Mouse (Mus musculus): Measurements from ENCODE around the gene Lrrc47. TPM values are rescaled to one million over a fixed set of nuclear protein-coding genes. Genes with fewer than 3 reads are reported as not detected.

Gene Lrrc47
- polyA plus RNA-seq, 1 experiment from 2014 or later = 14.7 TPM

DNA sequence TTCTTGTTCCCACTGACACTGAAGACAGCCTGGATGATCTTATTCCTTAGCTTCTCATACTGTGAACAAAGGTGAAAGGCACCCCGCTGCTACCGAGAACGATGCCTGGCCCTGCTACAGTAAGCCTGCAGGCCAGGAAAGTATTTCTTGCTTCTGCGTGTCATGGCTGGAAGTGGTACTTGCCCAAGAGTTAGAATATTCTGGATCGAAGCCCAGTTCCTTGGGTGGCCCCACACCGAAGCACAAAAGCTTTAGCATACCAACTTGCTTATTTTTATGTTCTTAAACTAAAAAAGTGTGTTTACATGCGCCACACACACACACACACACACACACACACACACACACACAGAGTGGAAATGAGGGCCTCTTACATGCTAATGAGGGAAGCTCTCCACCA is 16.5 kb downstream of the Lrrc47 start:
- ATAC-seq (replicated peaks; ENCODE audit: extremely low read depth, insufficient read depth, low FRiP score) = no peak

DNA sequence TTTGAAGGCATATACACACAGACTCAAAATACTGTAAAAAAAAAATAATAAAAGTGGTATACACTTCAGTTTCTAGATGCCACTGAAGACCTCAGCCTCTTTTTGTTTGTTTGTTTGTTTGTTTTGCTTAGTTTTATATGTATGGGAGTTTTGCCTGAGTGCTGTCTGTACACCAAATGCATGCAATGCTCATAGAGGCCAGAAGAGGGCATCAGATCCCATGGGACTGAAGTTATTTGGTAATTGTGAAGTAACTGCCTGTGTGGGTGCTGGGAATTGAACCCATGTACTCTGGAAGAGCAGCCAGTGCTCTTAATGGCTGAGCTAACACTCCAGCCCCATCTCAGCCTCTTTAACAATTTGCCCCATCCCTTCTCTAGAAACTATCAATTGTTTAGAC is 17.1 kb downstream of the Lrrc47 start:
- Histone ChIP-seq H3K4me1 (ENCODE audit: control insufficient read depth, insufficient read depth, low read length) (peaks cover 20% of the 10 kb centered on the region), H3K4me3 (ENCODE audit: low read length) (no peak overlapping the region), H3K27me3 (ENCODE audit: control insufficient read depth, insufficient read depth, low read length) (peaks cover 2% of the 10 kb centered on the region; the same call in 1 of the 2 replicates), H3K36me3 (ENCODE audit: control insufficient read depth, insufficient read depth) (no peaks in the 10 kb centered on the region), H3K4me2 (ENCODE audit: low read depth, low read length) (no peak overlapping the region), H3K9ac (ENCODE audit: low read length) (no peak overlapping the region), H3K27ac (ENCODE audit: low read length) (no peak overlapping the region), H3K9me3 (replicated peaks; ENCODE audit: control insufficient read depth, low read length) (no peaks in the 10 kb centered on the region)
- no peak for ATAC-seq (replicated peaks; ENCODE audit: extremely low read depth, insufficient read depth, low FRiP score)

More for the DNA sequence above, 16.5 kb downstream of the Lrrc47 start:
- Histone ChIP-seq H3K9me3 (replicated peaks; ENCODE audit: control insufficient read depth, low read length) (no peaks in the 10 kb centered on the region), H3K4me2 (ENCODE audit: low read depth, low read length) (no peak overlapping the region), H3K4me3 (ENCODE audit: low read length) (no peak overlapping the region), H3K27me3 (ENCODE audit: control insufficient read depth, insufficient read depth, low read length) (peaks cover 2% of the 10 kb centered on the region; the same call in 1 of the 2 replicates), H3K36me3 (ENCODE audit: control insufficient read depth, insufficient read depth) (no peaks in the 10 kb centered on the region), H3K9ac (ENCODE audit: low read length) (no peak overlapping the region), H3K27ac (ENCODE audit: low read length) (no peak overlapping the region), H3K4me1 (ENCODE audit: control insufficient read depth, insufficient read depth, low read length) (peaks cover 25% of the 10 kb centered on the region)
- 68% methylated on average over 7 of the region's 7 CpGs for WGBS

DNA sequence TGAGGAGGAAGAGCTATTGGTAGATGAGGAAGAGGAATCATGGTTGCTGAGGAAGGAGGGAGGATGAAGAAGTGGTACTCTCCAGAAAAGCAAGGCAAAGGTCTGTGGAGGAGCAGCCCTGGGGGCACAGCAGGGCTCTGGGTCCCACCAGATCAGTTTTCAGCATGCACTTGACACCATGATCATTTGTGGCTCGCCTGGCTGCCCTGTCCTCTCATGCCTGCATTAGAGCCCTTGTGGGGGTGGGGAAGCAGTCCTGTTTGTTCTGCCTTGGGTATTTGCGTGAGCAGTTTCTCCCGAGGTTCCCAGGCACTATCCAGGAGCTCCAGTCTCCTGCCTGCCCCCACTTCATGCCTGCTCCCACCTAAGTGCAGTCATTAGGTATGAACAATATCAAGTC is 25.6 kb downstream of the Lrrc47 start:
- Histone ChIP-seq H3K27me3 (ENCODE audit: control insufficient read depth, insufficient read depth, low read length) (peaks cover 3% of the 10 kb centered on the region; the same call in 1 of the 2 replicates), H3K4me3 (ENCODE audit: low read length) (no peak overlapping the region), H3K4me2 (ENCODE audit: low read depth, low read length) (no peak overlapping the region), H3K9ac (ENCODE audit: low read length) (no peak overlapping the region), H3K9me3 (replicated peaks; ENCODE audit: control insufficient read depth, low read length) (no peaks in the 10 kb centered on the region), H3K27ac (ENCODE audit: low read length) (no peak overlapping the region), H3K36me3 (ENCODE audit: control insufficient read depth, insufficient read depth) (no peaks in the 10 kb centered on the region), H3K4me1 (ENCODE audit: control insufficient read depth, insufficient read depth, low read length) (no peaks in the 10 kb centered on the region)
- no peak for ATAC-seq (replicated peaks; ENCODE audit: extremely low read depth, insufficient read depth, low FRiP score)
- 51% methylated on average over 3 of the region's 3 CpGs for WGBS

DNA sequence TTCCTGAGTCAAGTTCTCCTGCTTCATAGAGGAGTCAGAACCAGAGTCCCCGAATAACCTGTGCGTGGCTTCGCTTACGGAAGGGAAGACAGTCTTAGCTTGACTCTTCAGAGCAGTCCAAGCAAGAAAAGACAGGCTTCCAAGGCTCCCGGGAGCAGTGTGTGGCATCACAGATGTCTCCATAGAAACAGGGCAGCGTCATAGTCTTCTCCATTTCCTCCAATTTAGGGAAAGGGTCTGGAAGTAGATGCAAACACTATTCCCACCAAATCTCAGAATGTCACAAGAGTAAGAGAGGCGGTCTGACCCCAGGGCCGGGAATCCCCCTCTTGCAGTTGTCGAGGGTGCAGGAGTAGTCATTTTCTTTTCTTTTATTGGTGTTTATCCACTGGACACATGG is 31.0 kb downstream of the Lrrc47 start, which contains the start of gene Ccdc27:
Ccdc27 (minus strand) TSS at position 101 of the 400 bp plus-strand sequence.
- H3K36me3 ChIP-seq (ENCODE audit: control insufficient read depth, insufficient read depth) = no peaks in the 10 kb centered on the region
- no peak within 1 kb of the TSS for H3K4me3 ChIP-seq (ENCODE audit: low read length)
- no peak within 1 kb of the TSS for H3K27ac ChIP-seq (ENCODE audit: low read length)
- no peaks in the 10 kb centered on the region for H3K4me1 ChIP-seq (ENCODE audit: control insufficient read depth, insufficient read depth, low read length)
- H3K4me2 ChIP-seq (ENCODE audit: low read depth, low read length) = no peak within 1 kb of the TSS
- 79% methylated on average over 9 of the region's 9 CpGs for WGBS
- no peaks in the 10 kb centered on the region for H3K9me3 ChIP-seq (replicated peaks; ENCODE audit: control insufficient read depth, low read length)
- no peaks in the 10 kb centered on the region for H3K27me3 ChIP-seq (ENCODE audit: control insufficient read depth, insufficient read depth, low read length)
- ATAC-seq (replicated peaks; ENCODE audit: extremely low read depth, insufficient read depth, low FRiP score) = no peak
- H3K9ac ChIP-seq (ENCODE audit: low read length) = no peak within 1 kb of the TSS

DNA sequence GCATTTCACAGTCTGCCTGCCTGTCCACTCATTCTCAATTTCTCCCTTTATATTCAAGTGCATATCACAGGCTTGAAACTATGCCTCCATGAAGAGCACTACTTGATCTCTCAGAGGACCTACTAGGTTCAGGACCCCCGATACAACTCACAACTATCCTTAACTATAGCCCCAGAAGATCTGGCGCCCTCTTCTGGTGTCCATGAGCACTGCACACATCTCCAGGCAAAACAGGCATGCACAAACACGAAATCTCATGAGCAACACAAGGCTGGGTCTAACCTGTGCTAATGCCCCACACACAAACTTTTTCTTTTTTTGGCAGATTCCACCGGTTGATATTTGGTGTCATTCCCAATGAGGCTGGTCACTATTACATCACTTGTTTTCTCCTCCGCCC is 34.3 kb downstream of the Lrrc47 start:
- H3K27me3 ChIP-seq (ENCODE audit: control insufficient read depth, insufficient read depth, low read length) = no peaks in the 10 kb centered on the region
- H3K4me3 ChIP-seq (ENCODE audit: low read length) = no peak overlapping the region
- no peak overlapping the region for H3K4me2 ChIP-seq (ENCODE audit: low read depth, low read length)
- H3K9ac ChIP-seq (ENCODE audit: low read length) = no peak overlapping the region
- no peaks in the 10 kb centered on the region for H3K4me1 ChIP-seq (ENCODE audit: control insufficient read depth, insufficient read depth, low read length)
- no peak for ATAC-seq (replicated peaks; ENCODE audit: extremely low read depth, insufficient read depth, low FRiP score)
- H3K27ac ChIP-seq (ENCODE audit: low read length) = no peak overlapping the region
- no peaks in the 10 kb centered on the region for H3K9me3 ChIP-seq (replicated peaks; ENCODE audit: control insufficient read depth, low read length)
- WGBS = 62% methylated on average over 5 of the region's 5 CpGs
- H3K36me3 ChIP-seq (ENCODE audit: control insufficient read depth, insufficient read depth) = no peaks in the 10 kb centered on the region

DNA sequence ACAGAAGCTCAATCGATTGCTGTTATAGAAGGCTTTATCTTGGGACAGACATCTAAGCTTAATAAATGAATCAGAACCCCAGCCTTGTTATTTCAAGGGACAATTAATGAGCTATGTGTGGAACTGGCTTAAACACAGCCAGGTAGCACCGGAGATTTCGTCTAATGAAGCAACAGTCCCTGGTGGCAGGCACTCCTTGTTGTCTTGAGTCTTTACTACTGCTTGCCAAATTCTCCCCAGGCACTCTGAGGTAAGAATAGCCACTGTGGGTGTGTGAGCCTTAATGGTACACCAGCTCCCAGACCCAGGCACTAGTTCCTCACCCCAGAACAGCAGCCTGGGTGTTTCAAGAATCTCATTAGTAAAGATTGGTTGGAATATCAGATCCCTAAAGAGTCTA is 39.9 kb downstream of the Lrrc47 start:
- WGBS = 85% methylated on average over 3 of the region's 3 CpGs
- ATAC-seq (replicated peaks; ENCODE audit: extremely low read depth, insufficient read depth, low FRiP score) = no peak

DNA sequence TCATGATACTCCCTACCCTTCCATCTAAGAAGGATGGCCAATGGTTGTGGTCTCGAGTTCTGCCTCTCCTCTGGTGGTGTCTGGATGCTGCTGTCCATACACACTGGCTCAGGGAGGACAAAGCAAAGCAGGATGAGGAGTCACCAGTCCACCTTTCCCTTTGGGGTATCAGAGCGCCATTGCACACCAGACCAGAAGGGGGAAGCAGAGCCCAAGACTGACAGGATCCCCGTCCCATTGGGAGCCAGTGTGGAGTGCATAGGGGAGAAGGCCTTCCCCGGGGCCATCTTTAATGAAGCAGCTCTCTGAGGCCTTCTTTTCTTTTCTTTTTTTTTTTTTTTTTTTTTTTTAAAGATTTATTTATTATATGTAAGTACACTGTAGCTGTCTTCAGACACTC is 41.5 kb downstream of the Lrrc47 start:
- Histone ChIP-seq H3K36me3 (ENCODE audit: control insufficient read depth, insufficient read depth) (no peaks in the 10 kb centered on the region), H3K9me3 (replicated peaks; ENCODE audit: control insufficient read depth, low read length) (no peaks in the 10 kb centered on the region), H3K9ac (ENCODE audit: low read length) (no peak overlapping the region), H3K4me1 (ENCODE audit: control insufficient read depth, insufficient read depth, low read length) (no peaks in the 10 kb centered on the region), H3K27me3 (ENCODE audit: control insufficient read depth, insufficient read depth, low read length) (no peaks in the 10 kb centered on the region; the same call in 1 of the 2 replicates), H3K4me3 (ENCODE audit: low read length) (no peak overlapping the region), H3K4me2 (ENCODE audit: low read depth, low read length) (no peak overlapping the region), H3K27ac (ENCODE audit: low read length) (no peak overlapping the region)
- 55% methylated on average over 4 of the region's 4 CpGs for WGBS
- ATAC-seq (replicated peaks; ENCODE audit: extremely low read depth, insufficient read depth, low FRiP score) = no peak

More for the DNA sequence above, 39.9 kb downstream of the Lrrc47 start:
- H3K9ac ChIP-seq (ENCODE audit: low read length) = no peak overlapping the region
- no peaks in the 10 kb centered on the region for H3K4me1 ChIP-seq (ENCODE audit: control insufficient read depth, insufficient read depth, low read length)
- H3K36me3 ChIP-seq (ENCODE audit: control insufficient read depth, insufficient read depth) = no peaks in the 10 kb centered on the region
- no peaks in the 10 kb centered on the region; the same call in 1 of the 2 replicates for H3K27me3 ChIP-seq (ENCODE audit: control insufficient read depth, insufficient read depth, low read length)
- no peak overlapping the region for H3K4me3 ChIP-seq (ENCODE audit: low read length)
- no peak overlapping the region for H3K27ac ChIP-seq (ENCODE audit: low read length)
- H3K9me3 ChIP-seq (replicated peaks; ENCODE audit: control insufficient read depth, low read length) = no peaks in the 10 kb centered on the region
- no peak overlapping the region for H3K4me2 ChIP-seq (ENCODE audit: low read depth, low read length)

DNA sequence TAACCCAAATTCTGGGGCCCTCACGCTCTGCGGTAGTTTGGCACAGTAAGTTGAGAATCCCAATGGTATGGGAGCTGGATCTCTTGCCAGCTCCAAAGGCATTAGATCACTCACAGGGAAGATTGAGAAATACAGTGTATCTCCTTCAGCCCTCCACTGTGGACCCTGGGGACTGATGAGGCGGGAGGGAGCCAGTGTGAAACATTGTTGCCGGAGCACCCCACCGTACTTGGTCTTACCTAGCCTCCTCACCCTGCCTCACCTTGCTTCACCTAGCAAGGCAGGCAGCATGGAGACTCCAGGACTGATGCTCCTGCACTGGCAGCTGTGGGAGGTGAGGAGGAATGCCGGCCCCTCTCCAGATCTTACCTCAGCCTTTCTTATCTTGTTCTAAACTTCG is 44.0 kb downstream of the Lrrc47 start:
- H3K9ac ChIP-seq (ENCODE audit: low read length) = no peak overlapping the region
- no peaks in the 10 kb centered on the region for H3K36me3 ChIP-seq (ENCODE audit: control insufficient read depth, insufficient read depth)
- no peak for ATAC-seq (replicated peaks; ENCODE audit: extremely low read depth, insufficient read depth, low FRiP score)
- no peak overlapping the region for H3K4me3 ChIP-seq (ENCODE audit: low read length)
- H3K4me2 ChIP-seq (ENCODE audit: low read depth, low read length) = no peak overlapping the region
- no peak overlapping the region for H3K27ac ChIP-seq (ENCODE audit: low read length)
- no peaks in the 10 kb centered on the region; the same call in 1 of the 2 replicates for H3K27me3 ChIP-seq (ENCODE audit: control insufficient read depth, insufficient read depth, low read length)
- H3K4me1 ChIP-seq (ENCODE audit: control insufficient read depth, insufficient read depth, low read length) = no peaks in the 10 kb centered on the region
- no peaks in the 10 kb centered on the region for H3K9me3 ChIP-seq (replicated peaks; ENCODE audit: control insufficient read depth, low read length)
- WGBS = 65% methylated on average over 7 of the region's 7 CpGs

DNA sequence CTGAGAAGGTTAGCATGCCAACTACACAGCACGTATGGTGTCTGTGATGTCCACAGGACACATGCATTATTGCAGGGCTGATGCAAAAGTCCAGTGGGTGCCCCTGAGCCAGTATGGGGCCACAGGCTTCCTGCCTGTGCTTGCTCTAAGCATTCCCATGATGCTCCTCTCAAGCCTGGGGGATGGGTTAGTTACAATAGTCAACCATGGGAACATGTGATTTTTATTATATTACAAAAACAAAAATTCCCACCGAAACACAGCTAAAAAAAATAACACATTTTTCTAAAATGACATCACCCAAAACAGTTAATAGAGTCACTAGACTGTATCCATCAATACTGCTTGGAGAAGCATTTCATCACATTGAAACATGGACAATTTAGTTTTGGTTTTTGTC is 44.5 kb downstream of the Lrrc47 start:
- H3K27ac ChIP-seq (ENCODE audit: low read length) = peak overlapping the region; percentile 26; the same call in 1 of the 2 replicates
- H3K4me1 ChIP-seq (ENCODE audit: control insufficient read depth, insufficient read depth, low read length) = no peaks in the 10 kb centered on the region
- no peak overlapping the region for H3K4me3 ChIP-seq (ENCODE audit: low read length)
- H3K9me3 ChIP-seq (replicated peaks; ENCODE audit: control insufficient read depth, low read length) = no peaks in the 10 kb centered on the region
- WGBS = 64% methylated on average over 2 of the region's 2 CpGs
- H3K36me3 ChIP-seq (ENCODE audit: control insufficient read depth, insufficient read depth) = no peaks in the 10 kb centered on the region
- H3K9ac ChIP-seq (ENCODE audit: low read length) = no peak overlapping the region
- no peak for ATAC-seq (replicated peaks; ENCODE audit: extremely low read depth, insufficient read depth, low FRiP score)
- no peaks in the 10 kb centered on the region; the same call in 1 of the 2 replicates for H3K27me3 ChIP-seq (ENCODE audit: control insufficient read depth, insufficient read depth, low read length)
- no peak overlapping the region for H3K4me2 ChIP-seq (ENCODE audit: low read depth, low read length)

All from heart, embryonic 16.5 days (tissue).